8 mouse cellular contexts compared by ENCODE assay signal in the genomic region with DNA sequence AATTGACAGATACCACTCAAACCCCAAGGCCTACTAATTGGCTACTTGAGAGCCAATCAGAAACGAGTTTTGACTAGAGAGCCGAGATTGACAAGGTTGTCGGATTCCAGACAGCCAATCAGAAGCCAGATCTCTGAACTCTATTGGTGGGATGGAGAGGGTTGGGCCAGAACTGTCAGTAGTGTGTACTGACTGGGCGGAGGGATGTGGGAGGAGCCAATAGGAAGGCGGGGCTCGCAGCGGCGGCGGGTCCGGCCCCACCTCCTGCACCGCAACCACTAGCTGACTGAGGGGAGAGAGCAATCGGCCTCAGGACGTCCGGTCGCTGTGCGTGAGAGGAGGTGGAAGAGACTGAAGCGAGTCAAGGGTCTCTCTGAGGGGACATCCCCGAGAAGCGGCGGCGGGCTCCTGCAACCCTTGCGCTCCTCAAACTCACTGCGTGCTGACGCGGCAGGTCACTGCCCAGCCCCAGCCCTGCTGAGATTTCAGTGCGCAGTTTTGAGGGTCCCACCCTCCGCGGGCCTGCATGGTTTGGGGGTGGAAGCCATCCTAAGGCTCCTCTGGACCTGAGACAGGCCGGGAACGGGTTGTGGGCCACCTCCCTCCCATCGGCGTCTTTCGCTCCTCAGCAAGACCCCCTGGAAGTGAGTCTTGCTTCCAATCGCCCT. TPM values are rescaled to one million over a fixed set of nuclear protein-coding genes. Genes with fewer than 3 reads are reported as not detected.
DNase-seq lines count a peak whose midpoint lies in the region; ATAC-seq and TF ChIP-seq lines count a peak whose summit lies in the region.

A gene (plus strand): TSS at position 274 of the 668 bp plus-strand sequence.

- no peaks in the 10 kb centered on the region for H3K9me3 ChIP-seq in hindbrain, postnatal 0 days (ENCODE audit: low read length)

- peak; percentile 100 for ATAC-seq in hindbrain, postnatal 0 days

- TF ChIP-seq CTCF in hindbrain, postnatal 0 days (IDR thresholded peaks at IDR 0.05; ENCODE audit: low read depth), result no peak

- DNase-seq in adrenal gland, adult (ENCODE audit: inconsistent age in 2 of 2, low spot score in 1 of 2), result peak; percentile 90 to 95
- peak; percentile 96 for DNase-seq in embryo, embryonic 10 days (ENCODE audit: low spot score)
- DNase-seq in gastrocnemius, adult 8-10 months (ENCODE audit: low spot score in 2 of 2), result peak; percentile 75 to 84
- DNase-seq in hindbrain, postnatal 0 days (ENCODE audit: low spot score), result peak; percentile 96
- DNase-seq in left cerebral cortex, adult 18-20 months (ENCODE audit: low spot score in 2 of 2), result peak; percentile 73 to 88
- DNase-seq in lung, postnatal 4 days, result peak; percentile 92 to 93
- DNase-seq in retina, postnatal 1 day, result peak; percentile 99
- DNase-seq in thymus, postnatal 4 days, result peak; percentile 88

- peak within 1 kb of the TSS; percentile 94 for H3K4me2 ChIP-seq in hindbrain, postnatal 0 days (ENCODE audit: low read depth, low read length)

- H3K9ac ChIP-seq in hindbrain, postnatal 0 days (replicated peaks; ENCODE audit: low read length), result peak within 1 kb of the TSS; percentile 61

- no peaks in the 10 kb centered on the region for H3K4me1 ChIP-seq in hindbrain, postnatal 0 days (ENCODE audit: insufficient read depth, low read length)

- peak within 1 kb of the TSS; percentile 15; the same call in 1 of the 2 replicates for H3K27ac ChIP-seq in hindbrain, postnatal 0 days

- H3K36me3 ChIP-seq in hindbrain, postnatal 0 days (ENCODE audit: insufficient read depth, low read length), result no peaks in the 10 kb centered on the region

- no peaks in the 10 kb centered on the region for H3K27me3 ChIP-seq in hindbrain, postnatal 0 days (ENCODE audit: insufficient read depth, low read length)

- H3K4me3 ChIP-seq in hindbrain, postnatal 0 days (ENCODE audit: low read length), result peak within 1 kb of the TSS; percentile 76

- WGBS in hindbrain, postnatal 0 days, result under 1% methylated on average over 34 of the region's 34 CpGs

RNA-seq across cellular contexts. Expression of the gene that starts here (rescaled TPM):
- under 1 TPM; 0.53 to 0.73 (median 0.57) TPM for total RNA-seq in gastrocnemius, adult 8-10 months (2022)
- 2.0 and 2.7 TPM in 2 replicates for total RNA-seq in hindbrain, postnatal 0 days (2014; rRNA removed)
- 1.6 and 2.1 TPM in 2 replicates for polyA plus RNA-seq in hindbrain, postnatal 0 days (2015; fragmentation: Nextera tagmentation; extraction: Ambion mirVana)
- total RNA-seq in left cerebral cortex, adult 18-20 months (2021), result 1 to 10 TPM; 2.1 to 2.2 TPM

Comparison
In these comparisons a context has a peak if more than half of its experiments do, and no peak if none do; other contexts are left out.
1. Peak in every context shown above with its lines: DNase-seq, ATAC-seq, H3K4me3 ChIP-seq and H3K27ac ChIP-seq.
2. Peak in DNase-seq in gastrocnemius, adult 8-10 months; RNA of the gene not detected or under 1 TPM.